Mouse (Mus musculus): ENCODE results near the gene Prss36. TPM values are rescaled to one million over a fixed set of nuclear protein-coding genes. Genes with fewer than 3 reads are reported as not detected.

The Prss36 gene
- total and polyA plus RNA-seq, 3 experiments: 1.7 to 5.1 TPM; not detected in 1

DNA sequence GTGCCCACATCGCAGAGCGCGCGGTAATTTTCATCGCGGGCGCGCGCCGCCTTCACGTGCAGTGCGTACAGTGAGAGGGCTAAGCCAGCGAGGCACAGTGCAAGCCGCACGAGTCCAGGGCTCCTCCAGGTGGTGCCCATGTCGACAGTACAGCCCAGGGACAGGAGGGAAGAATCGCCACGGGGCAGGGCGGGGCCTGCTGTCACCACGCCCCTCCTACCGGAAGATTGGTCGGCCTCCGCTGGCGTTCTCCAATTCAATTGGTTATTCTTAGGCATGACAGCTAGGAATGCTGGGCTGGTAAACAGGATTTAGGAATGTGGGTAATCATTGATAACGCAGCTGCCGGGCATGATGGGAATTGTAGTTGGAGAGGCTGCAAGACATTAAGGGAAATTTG lies 51.1 kb downstream of the Prss36 start, which contains the start of the genes Gm21974 and Vkorc1:
TSS of gene Gm21974 (minus strand) at position 13 of the 400 bp plus-strand sequence.
TSS of gene Vkorc1 (minus strand) at position 176 of the 400 bp plus-strand sequence.
- Histone ChIP-seq H3K36me3 (ENCODE audit: control insufficient read depth in 1 of 2, insufficient read depth in 2 of 2, low read length in 2 of 2) (peaks cover 0 to 22% of the 10 kb centered on the region in 2 experiments; a peak in 2 of 4 replicates), H3K27ac (ENCODE audit: control insufficient read depth, low read depth, low read length) (peak within 1 kb of the TSS; percentile 30), H3K27me3 (ENCODE audit: control insufficient read depth in 1 of 2, insufficient read depth in 2 of 2, low read length in 2 of 2) (no peaks in the 10 kb centered on the region), H3K9ac (ENCODE audit: control insufficient read depth, low read depth, low read length, poor library complexity, severe bottlenecking) (peak within 1 kb of the TSS; percentile 76), H3K9me3 (replicated peaks; ENCODE audit: insufficient read depth, low read length) (no peaks in the 10 kb centered on the region), H3K79me2 (ENCODE audit: control insufficient read depth, insufficient read depth, low read length, poor library complexity) (no peaks in the 10 kb centered on the region), H3K4me1 (ENCODE audit: control insufficient read depth in 1 of 2, insufficient read depth in 2 of 2, low read length in 2 of 2) (peaks cover 23 to 41% of the 10 kb centered on the region in 2 experiments), H3K4me3 (ENCODE audit: control insufficient read depth in 1 of 2, insufficient read depth in 1 of 2, low read depth in 2 of 2, low read length in 2 of 2) (peak within 1 kb of the TSS; percentile 62 to 75)
- DNase-seq (ENCODE audit: low read depth, low spot score): peak; percentile 96
- TF ChIP-seq TBP (IDR thresholded peaks at IDR 0.05; ENCODE audit: low read depth, low read length) (peak; percentile 23; the same call in 1 of the 2 replicates), MXI1 (IDR thresholded peaks at IDR 0.05; ENCODE audit: low read depth, low read length) (peak; percentile 95), NELFE (IDR thresholded peaks at IDR 0.05; ENCODE audit: low read depth, low read length) (peak; percentile 52; the same call in 1 of the 2 replicates), MEF2A (IDR thresholded peaks at IDR 0.05; ENCODE audit: extremely low read depth, insufficient replicate concordance, low read depth, low read length, poor library complexity, severe bottlenecking) (no peak), RCOR1 (IDR thresholded peaks at IDR 0.05; ENCODE audit: low read depth, low read length) (no peak), NRF1 (IDR thresholded peaks at IDR 0.05; ENCODE audit: insufficient read depth, low read depth, low read length, poor library complexity, severe bottlenecking) (peak; percentile 32; the same call in 1 of the 2 replicates), ZNF384 (IDR thresholded peaks at IDR 0.05; ENCODE audit: low read depth, low read length) (no peak), ZKSCAN1 (IDR thresholded peaks at IDR 0.05; ENCODE audit: low read depth, low read length) (no peak), TCF12 (IDR thresholded peaks at IDR 0.05; ENCODE audit: low read depth, low read length) (peak; percentile 54), MAZ (IDR thresholded peaks at IDR 0.05; ENCODE audit: low read depth, low read length) (peak; percentile 55; the same call in 1 of the 2 replicates), MAFK (IDR thresholded peaks at IDR 0.05; ENCODE audit: borderline replicate concordance, low read depth, low read length) (no peak), CTCF (IDR thresholded peaks at IDR 0.05 in 2 of 3, conservative IDR thresholded peaks at IDR 0.05 in 1 of 3; ENCODE audit: control insufficient read depth in 1 of 3, insufficient read depth in 1 of 3, low read depth in 2 of 3, low read length in 3 of 3, poor library complexity in 1 of 3, severe bottlenecking in 1 of 3) (peak in 1 of 3 experiments; percentile 26; a peak in 2 of 6 replicates), POLR2AphosphoS5 (IDR thresholded peaks at IDR 0.05; ENCODE audit: borderline replicate concordance, low read depth, low read length) (no peak), SIN3A (IDR thresholded peaks at IDR 0.05; ENCODE audit: low read length) (peak; percentile 99), JUND (IDR thresholded peaks at IDR 0.05; ENCODE audit: low read depth, low read length) (no peak), GATA1 (IDR thresholded peaks at IDR 0.05; ENCODE audit: low read depth, low read length) (peak; percentile 94), BHLHE40 (IDR thresholded peaks at IDR 0.05; ENCODE audit: borderline replicate concordance, low read depth, low read length) (peak; percentile 85), KAT2A (conservative IDR thresholded peaks at IDR 0.05; ENCODE audit: low read depth, low read length) (peak; percentile 95), ETS1 (IDR thresholded peaks at IDR 0.05; ENCODE audit: low read depth, low read length) (0 out of 2 replicates have a peak, but pooled peaks have one; percentile 34), HCFC1 (IDR thresholded peaks at IDR 0.05; ENCODE audit: low read depth, low read length) (peak; percentile 98), EP300 (IDR thresholded peaks at IDR 0.05; ENCODE audit: low read depth in 1 of 2, low read length in 2 of 2) (no peak; a peak in 1 of 4 replicates), USF1 (IDR thresholded peaks at IDR 0.05; ENCODE audit: low read depth, low read length) (0 out of 2 replicates have a peak, but pooled peaks have one; percentile 33), POLR2A (IDR thresholded peaks at IDR 0.05; ENCODE audit: control insufficient read depth in 1 of 2, insufficient read depth in 1 of 2, low read depth in 1 of 2, low read length in 2 of 2, poor library complexity in 1 of 2) (peak; percentile 59 to 72; a peak in 3 of 4 replicates), POLR2AphosphoS2 (IDR thresholded peaks at IDR 0.05; ENCODE audit: low read length) (peak; percentile 78), E2F4 (IDR thresholded peaks at IDR 0.05; ENCODE audit: borderline replicate concordance, low read depth, low read length) (no peak), SMC3 (IDR thresholded peaks at IDR 0.05; ENCODE audit: low read depth, low read length) (peak; percentile 32; the same call in 1 of the 2 replicates), MYB (IDR thresholded peaks at IDR 0.05; ENCODE audit: low read depth, low read length) (no peak), MYC (IDR thresholded peaks at IDR 0.05; ENCODE audit: low read depth, low read length) (peak; percentile 64), MAX (IDR thresholded peaks at IDR 0.05; ENCODE audit: low read length) (peak; percentile 91), GABPA (IDR thresholded peaks at IDR 0.05; ENCODE audit: low read depth, low read length) (no peak), ELF1 (IDR thresholded peaks at IDR 0.05; ENCODE audit: low read depth, low read length) (peak; percentile 87)

Data from MEL (cell line).